Mouse (Mus musculus) mouse trophoblast stem cell (cell line): Measurements from ENCODE around the gene Aire.
"Not testable (repeated sequence)": the region's sequence is repeated elsewhere in the genome, so short reads cannot be mapped to it uniquely, and the experiment has no call there.

Experiments used
- in situ Hi-C, 2 experiments: fragments of 300-500 bp; cut with MseI, MboI; formaldehyde crosslinking; loops; 2 replicates in 1 of 2; 3 replicates in 1 of 2; pipeline ENCODE4 v1.15.1; 2025

Aire gene

DNA sequence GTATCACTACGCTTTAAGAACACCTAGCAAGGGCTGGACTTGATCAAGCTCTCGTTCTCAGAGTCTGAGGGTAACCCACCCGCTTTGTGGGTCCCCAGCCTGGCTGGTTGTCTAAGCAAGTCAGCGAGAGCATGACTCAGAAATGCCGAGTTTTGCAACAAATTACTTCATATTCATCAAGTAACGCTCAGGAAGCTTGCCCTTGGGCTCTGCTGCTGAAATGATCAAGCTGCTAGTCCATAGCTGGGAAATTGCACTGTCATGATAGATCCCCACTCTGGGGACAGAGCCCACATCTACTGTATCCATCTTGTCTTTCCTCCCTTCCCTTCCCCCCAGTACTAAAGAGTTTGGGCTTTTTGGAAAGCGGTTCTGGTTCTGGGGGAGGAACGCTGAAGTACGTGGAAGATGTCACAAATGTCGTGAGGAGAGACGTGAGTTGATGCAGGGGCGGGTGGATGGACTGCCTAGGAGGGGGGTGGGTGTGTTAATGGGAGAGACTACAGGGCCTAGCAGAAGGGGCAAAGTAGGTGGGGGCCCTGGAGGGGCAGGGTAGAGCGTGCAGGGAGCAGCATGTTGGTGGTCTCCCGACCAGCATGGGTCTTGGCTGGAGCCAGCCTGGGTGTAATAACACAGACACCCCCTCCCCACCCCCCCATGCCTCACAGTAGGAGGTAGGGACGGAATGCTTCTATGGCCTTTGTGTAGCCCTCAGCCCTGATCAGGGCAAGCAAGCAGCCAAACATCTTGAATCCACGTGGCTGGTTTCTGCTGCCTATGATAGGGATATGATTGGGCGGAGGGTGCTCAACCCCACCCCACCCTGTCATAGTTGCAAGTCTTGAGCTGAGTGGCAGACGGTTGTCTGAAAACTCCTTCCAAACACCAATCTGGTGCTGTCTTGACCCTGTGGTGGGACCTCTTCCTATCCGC, 11.5 kb upstream of the Aire start:
- in situ Hi-C loops: no loop called here

- in situ Hi-C loops: no loop called here
Measured at GRCm38 (mm10) chr10:78049519-78050035, 6.2 kb upstream of the Aire start.

GRCm38 (mm10) chr10:78048061-78048730, 4.8 kb upstream of the Aire start:
- in situ Hi-C loops: no loop called here

- in situ Hi-C loops: no loop called here
Measured at GRCm38 (mm10) chr10:78046388-78046787, 3.0 kb upstream of the Aire start.

DNA sequence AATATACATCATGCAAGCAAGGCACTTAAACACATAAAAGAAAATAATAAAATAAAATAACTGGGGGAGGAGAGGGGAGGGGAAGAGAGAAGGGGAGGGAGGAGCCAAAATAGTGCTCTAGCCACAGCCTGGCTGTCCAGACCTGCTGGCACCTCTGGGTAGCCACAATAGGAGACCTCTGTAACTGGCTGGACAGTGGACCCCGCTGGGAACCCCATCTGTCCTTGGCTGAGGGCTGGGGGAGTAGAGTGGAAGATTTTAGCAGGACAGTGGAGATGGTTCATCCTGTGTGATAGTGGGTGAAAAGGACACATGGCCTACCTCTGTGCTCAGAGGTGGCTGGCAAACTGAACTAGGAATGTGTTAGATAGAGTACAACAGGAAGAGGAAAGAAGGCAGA, 1.1 kb upstream of the Aire start:
- in situ Hi-C loops: no loop called here

GRCm38 (mm10) chr10:78042697-78043405, 559 bp downstream of the Aire start:
- in situ Hi-C loops: no loop called here

- in situ Hi-C loops: no loop called here
Measured at GRCm38 (mm10) chr10:78042096-78042495, 1.3 kb downstream of the Aire start.

- in situ Hi-C loops: no loop called here
Measured at GRCm38 (mm10) chr10:78041647-78042046, 1.8 kb downstream of the Aire start, which contains the start of gene Dnmt3l. Dnmt3l (plus strand) TSS chr10:78041947.

DNA sequence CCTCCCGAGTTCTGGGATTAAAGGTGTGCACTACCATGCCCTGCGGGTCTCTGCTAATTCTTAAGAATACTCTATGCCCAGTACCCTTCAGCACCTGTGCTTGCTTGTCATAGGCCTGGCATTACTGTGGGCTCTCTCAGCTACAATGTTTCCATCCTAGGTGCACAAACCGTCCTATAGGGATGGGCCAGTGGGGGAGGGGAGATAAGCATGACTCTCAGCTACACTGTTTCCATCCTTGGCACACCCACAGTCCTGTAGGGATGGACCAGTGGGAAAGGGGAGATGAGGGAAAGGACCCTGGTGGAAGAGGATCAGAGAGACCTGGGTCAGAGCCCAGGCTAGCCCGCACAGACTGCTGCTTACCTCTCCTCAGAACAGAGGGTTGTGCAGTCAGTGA, 6.3 kb downstream of the Aire start:
- in situ Hi-C loops: no loop called here

GRCm38 (mm10) chr10:78031987-78032386, 11.4 kb downstream of the Aire start:
- in situ Hi-C loops: no loop called here

- in situ Hi-C loops: loop anchor here (5.0 kb wide), 1 partner anchor 133 kb away; no protein-coding TSS in a partner anchor
Measured at GRCm38 (mm10) chr10:78029080-78029479, 14.3 kb downstream of the Aire start.

DNA sequence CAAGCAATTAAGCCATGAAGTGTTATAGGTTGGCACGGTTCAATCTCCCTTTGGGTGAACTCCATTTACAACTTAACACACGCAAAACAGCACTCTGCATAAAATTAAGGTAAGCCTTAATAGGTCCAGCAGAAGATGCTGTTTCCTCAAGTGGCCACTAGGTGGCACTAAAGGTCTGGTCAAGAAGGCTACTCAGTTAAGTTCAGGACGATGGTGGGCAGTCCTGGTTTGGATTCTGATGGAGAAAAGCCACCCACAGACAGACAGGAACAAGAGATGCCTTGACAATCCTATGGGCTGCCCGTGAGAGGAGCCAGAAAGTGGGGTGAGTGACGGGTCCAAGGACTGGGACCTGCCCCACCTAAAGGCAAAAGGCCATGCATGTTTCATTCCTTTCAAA, 15.3 kb downstream of the Aire start:
- in situ Hi-C loops: loop anchor here (5.0 kb wide), 1 partner anchor 134 kb away; no protein-coding TSS in a partner anchor

- in situ Hi-C loops: loop anchor here (5.0 kb wide), 1 partner anchor 137 kb away; no protein-coding TSS in a partner anchor
Measured at GRCm38 (mm10) chr10:78025453-78025852, 18.0 kb downstream of the Aire start.

DNA sequence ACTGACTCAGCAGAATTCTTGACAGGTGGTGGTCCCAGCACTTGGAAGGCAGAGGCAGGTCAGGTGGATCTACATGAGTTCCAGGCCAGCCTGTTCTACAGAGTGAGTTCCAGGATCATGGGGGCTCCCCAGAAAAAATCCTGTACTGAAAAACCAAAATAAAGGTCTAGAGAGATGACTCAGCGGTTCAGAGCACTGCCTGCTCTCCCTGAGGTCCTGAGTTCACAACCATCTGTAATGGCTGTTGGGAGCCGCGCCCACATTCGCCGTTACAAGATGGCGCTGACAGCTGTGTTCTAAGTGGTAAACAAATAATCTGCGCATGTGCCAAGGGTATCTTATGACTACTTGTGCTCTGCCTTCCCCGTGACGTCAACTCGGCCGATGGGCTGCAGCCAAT, 23.4 kb downstream of the Aire start:
- in situ Hi-C loops: not testable (repeated sequence)

DNA sequence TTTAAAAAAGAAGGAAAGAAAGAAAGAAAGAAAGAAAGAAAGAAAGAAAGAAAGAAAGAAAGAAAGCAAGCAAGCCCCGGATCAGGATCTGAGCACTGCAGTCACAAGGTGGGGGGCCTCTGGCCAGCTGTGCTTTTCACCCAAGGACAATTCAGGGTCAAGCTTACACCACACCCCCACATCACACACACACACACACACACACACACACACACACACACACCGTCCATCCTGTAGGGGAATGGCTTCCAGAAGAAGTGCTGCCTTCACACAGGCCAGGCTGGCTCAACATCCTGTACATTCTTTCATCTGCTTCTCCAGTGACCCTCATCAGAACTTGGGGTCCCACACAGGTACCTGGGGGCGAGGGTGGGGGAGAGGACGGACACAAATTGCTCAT, 24.1 kb downstream of the Aire start:
- in situ Hi-C loops: no loop called here

- in situ Hi-C loops: no loop called here
Measured at GRCm38 (mm10) chr10:78018797-78019203, 24.6 kb downstream of the Aire start.

DNA sequence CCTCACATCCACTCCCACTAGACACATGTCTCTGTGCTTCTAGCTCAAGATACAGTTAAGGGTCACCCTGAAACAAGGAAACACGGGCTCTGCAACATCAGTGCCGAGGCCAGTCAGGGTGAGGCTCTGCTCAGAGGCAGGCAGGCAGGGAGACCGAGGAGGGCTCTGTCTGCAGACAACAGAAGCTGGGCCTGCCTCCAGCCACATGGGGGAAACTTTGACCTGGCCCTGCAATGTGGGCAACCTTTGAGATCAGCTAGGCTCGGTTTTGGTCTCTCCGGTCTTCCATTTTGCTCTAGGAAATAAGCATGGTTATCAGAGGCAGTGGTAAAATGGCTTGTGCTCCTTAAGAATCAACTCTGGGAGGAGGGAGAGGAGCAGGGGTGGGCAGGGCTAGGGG, 27.0 kb downstream of the Aire start:
- in situ Hi-C loops: no loop called here

DNA sequence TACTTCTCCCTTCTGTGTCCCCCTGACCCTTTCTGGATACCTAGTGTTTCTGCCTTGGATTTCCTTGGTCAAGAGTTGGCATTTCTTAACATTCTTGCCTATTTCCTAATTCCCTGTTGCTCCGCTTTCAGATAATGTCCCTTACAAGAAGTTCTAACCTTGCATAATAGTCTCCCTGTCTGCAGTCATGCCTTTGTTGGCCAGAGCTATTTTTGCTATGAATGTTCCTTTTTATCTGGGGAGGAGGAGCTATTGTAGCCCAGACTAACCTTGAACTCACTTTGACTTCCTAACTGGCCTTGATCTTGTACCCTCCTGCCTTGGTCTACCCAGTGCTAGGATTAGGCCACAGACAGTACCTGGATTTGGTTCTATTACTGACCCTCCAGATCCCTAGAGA, 27.9 kb downstream of the Aire start:
- in situ Hi-C loops: no loop called here

- in situ Hi-C loops: no loop called here
Measured at GRCm38 (mm10) chr10:78012661-78013495, 30.5 kb downstream of the Aire start.

DNA sequence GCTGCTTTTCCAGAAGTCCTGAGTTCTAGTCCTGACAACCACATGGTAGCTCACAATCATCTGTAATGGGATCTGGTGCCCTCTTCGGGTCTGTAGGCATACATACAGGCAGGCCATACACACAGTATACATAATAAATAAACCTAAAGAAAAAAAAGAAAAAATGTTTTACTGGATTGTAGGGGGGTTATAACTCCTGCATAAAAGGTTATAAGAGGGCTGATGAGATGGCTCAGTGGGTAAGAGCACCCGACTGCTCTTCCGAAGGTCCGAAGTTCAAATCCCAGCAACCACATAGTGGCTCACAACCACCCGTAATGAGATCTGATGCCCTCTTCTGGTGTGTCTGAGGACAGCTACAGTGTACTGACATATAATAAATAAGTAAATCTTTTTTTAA, 32.3 kb downstream of the Aire start:
- in situ Hi-C loops: not testable (repeated sequence)

DNA sequence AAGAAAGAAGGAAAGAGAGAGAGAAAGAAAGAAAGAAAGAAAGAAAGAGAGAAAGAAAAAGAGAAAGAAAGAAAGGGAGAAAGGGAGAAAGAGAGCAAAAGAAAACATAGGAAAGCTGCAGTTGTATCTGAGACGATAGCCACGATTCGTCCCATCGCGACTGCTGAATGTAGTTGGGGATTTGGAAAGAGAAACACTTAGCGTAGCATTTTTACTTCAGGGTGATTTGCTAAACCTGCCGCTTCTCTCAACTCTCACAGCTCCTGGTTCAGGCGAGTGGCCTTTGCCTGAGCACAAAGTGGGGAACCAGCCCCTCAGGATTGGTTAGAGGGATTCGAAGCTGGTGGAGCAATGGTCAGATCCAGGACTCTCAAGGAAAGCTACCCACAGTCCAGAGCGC, 33.1 kb downstream of the Aire start:
- in situ Hi-C loops: no loop called here
